Mouse (Mus musculus): ENCODE data around the gene Adgrf3. TPM values are rescaled to one million over a fixed set of nuclear protein-coding genes. Genes with fewer than 3 reads are reported as not detected.

Gene Adgrf3
- polyA plus RNA-seq, 1 experiment from 2014 or later, result not detected

GRCm38 (mm10) chr5:30198257-30198656, 7.3 kb downstream of the Adgrf3 start:
- 69% methylated on average over 7 of the region's 7 CpGs for WGBS
- no peaks in the 10 kb centered on the region for H3K4me1 ChIP-seq
- H3K27ac ChIP-seq, result no peak overlapping the region
- no peak for ATAC-seq (ENCODE audit: low FRiP score, low read depth)
- H3K27me3 ChIP-seq, result no peaks in the 10 kb centered on the region
- H3K9ac ChIP-seq, result no peak overlapping the region
- no peak overlapping the region for H3K4me2 ChIP-seq (replicated peaks)
- no peaks in the 10 kb centered on the region for H3K9me3 ChIP-seq
- no peak overlapping the region for H3K4me3 ChIP-seq
- no peaks in the 10 kb centered on the region for H3K36me3 ChIP-seq

GRCm38 (mm10) chr5:30195340-30195739, 10.2 kb downstream of the Adgrf3 start:
- H3K36me3 ChIP-seq, result no peaks in the 10 kb centered on the region
- no peaks in the 10 kb centered on the region for H3K27me3 ChIP-seq
- ATAC-seq (ENCODE audit: low FRiP score, low read depth), result no peak
- no peaks in the 10 kb centered on the region for H3K4me1 ChIP-seq
- WGBS, result 91% methylated on average over 5 of the region's 5 CpGs
- H3K4me2 ChIP-seq (replicated peaks), result no peak overlapping the region
- H3K9ac ChIP-seq, result no peak overlapping the region
- no peak overlapping the region for H3K27ac ChIP-seq
- H3K4me3 ChIP-seq, result no peak overlapping the region
- H3K9me3 ChIP-seq, result no peaks in the 10 kb centered on the region

- 85% methylated on average over 1 of the region's 1 CpGs for WGBS
- no peak for ATAC-seq (ENCODE audit: low FRiP score, low read depth)
- H3K4me1 ChIP-seq, result no peaks in the 10 kb centered on the region
Observed at GRCm38 (mm10) chr5:30192452-30192851, 13.1 kb downstream of the Adgrf3 start.

GRCm38 (mm10) chr5:30187687-30188485, 17.6 kb downstream of the Adgrf3 start:
- Histone ChIP-seq H3K36me3 (peaks cover 46% of the 10 kb centered on the region), H3K4me3 (no peak overlapping the region), H3K9me3 (no peaks in the 10 kb centered on the region), H3K4me2 (replicated peaks) (no peak overlapping the region), H3K27ac (no peak overlapping the region), H3K9ac (no peak overlapping the region), H3K27me3 (no peaks in the 10 kb centered on the region), H3K4me1 (no peaks in the 10 kb centered on the region)
- WGBS, result 93% methylated on average over 12 of the region's 12 CpGs
- ATAC-seq (ENCODE audit: low FRiP score, low read depth), result no peak

More at GRCm38 (mm10) chr5:30192452-30192851, 13.1 kb downstream of the Adgrf3 start:
- H3K4me2 ChIP-seq (replicated peaks), result no peak overlapping the region
- no peak overlapping the region for H3K27ac ChIP-seq
- no peaks in the 10 kb centered on the region for H3K9me3 ChIP-seq
- H3K9ac ChIP-seq, result no peak overlapping the region
- peaks cover 14% of the 10 kb centered on the region for H3K36me3 ChIP-seq
- no peaks in the 10 kb centered on the region for H3K27me3 ChIP-seq
- H3K4me3 ChIP-seq, result no peak overlapping the region

- Histone ChIP-seq H3K9me3 (no peaks in the 10 kb centered on the region), H3K4me1 (peaks cover 10% of the 10 kb centered on the region), H3K36me3 (peaks cover 82% of the 10 kb centered on the region), H3K9ac (no peak overlapping the region), H3K4me3 (no peak overlapping the region), H3K27me3 (no peaks in the 10 kb centered on the region), H3K27ac (no peak overlapping the region), H3K4me2 (replicated peaks) (no peak overlapping the region)
- WGBS, result 53% methylated on average over 4 of the region's 4 CpGs
- no peak for ATAC-seq (ENCODE audit: low FRiP score, low read depth)
Observed at GRCm38 (mm10) chr5:30175811-30176210, 29.7 kb downstream of the Adgrf3 start.

- Histone ChIP-seq H3K27ac (no peak overlapping the region), H3K9ac (no peak overlapping the region), H3K36me3 (peaks cover 82% of the 10 kb centered on the region), H3K9me3 (no peaks in the 10 kb centered on the region), H3K4me2 (replicated peaks) (no peak overlapping the region), H3K4me3 (no peak overlapping the region), H3K27me3 (no peaks in the 10 kb centered on the region), H3K4me1 (peaks cover 10% of the 10 kb centered on the region)
- 28% methylated on average over 20 of the region's 20 CpGs for WGBS
- no peak for ATAC-seq (ENCODE audit: low FRiP score, low read depth)
Observed at GRCm38 (mm10) chr5:30172931-30173692, 32.4 kb downstream of the Adgrf3 start.

GRCm38 (mm10) chr5:30172115-30172514, 33.4 kb downstream of the Adgrf3 start:
- H3K27me3 ChIP-seq, result no peaks in the 10 kb centered on the region
- H3K9ac ChIP-seq, result no peak overlapping the region
- H3K4me2 ChIP-seq (replicated peaks), result no peak overlapping the region
- peaks cover 80% of the 10 kb centered on the region for H3K36me3 ChIP-seq
- peaks cover 10% of the 10 kb centered on the region for H3K4me1 ChIP-seq
- no peak; the same call in 1 of the 2 replicates for ATAC-seq (ENCODE audit: low FRiP score, low read depth)
- no peaks in the 10 kb centered on the region for H3K9me3 ChIP-seq
- no peak overlapping the region for H3K4me3 ChIP-seq
- no peak overlapping the region for H3K27ac ChIP-seq

- Histone ChIP-seq H3K4me1 (peaks cover 10% of the 10 kb centered on the region), H3K9me3 (no peaks in the 10 kb centered on the region), H3K27ac (no peak overlapping the region), H3K4me3 (no peak overlapping the region), H3K4me2 (replicated peaks) (no peak overlapping the region), H3K36me3 (peaks cover 74% of the 10 kb centered on the region), H3K9ac (no peak overlapping the region), H3K27me3 (no peaks in the 10 kb centered on the region)
- 75% methylated on average over 5 of the region's 5 CpGs for WGBS
- ATAC-seq (ENCODE audit: low FRiP score, low read depth), result no peak
Observed at GRCm38 (mm10) chr5:30170303-30170940, 35.1 kb downstream of the Adgrf3 start.

GRCm38 (mm10) chr5:30165234-30165946, 40.1 kb downstream of the Adgrf3 start:
- H3K4me2 ChIP-seq (replicated peaks), result no peak overlapping the region
- no peaks in the 10 kb centered on the region for H3K27me3 ChIP-seq
- ATAC-seq (ENCODE audit: low FRiP score, low read depth), result no peak
- H3K4me3 ChIP-seq, result no peak overlapping the region
- peaks cover 39% of the 10 kb centered on the region for H3K36me3 ChIP-seq
- H3K9ac ChIP-seq, result no peak overlapping the region
- no peaks in the 10 kb centered on the region for H3K9me3 ChIP-seq
- 88% methylated on average over 5 of the region's 5 CpGs for WGBS
- no peaks in the 10 kb centered on the region for H3K4me1 ChIP-seq
- H3K27ac ChIP-seq, result no peak overlapping the region

- no peak overlapping the region for H3K4me2 ChIP-seq (replicated peaks)
- H3K4me3 ChIP-seq, result no peak overlapping the region
- H3K27me3 ChIP-seq, result no peaks in the 10 kb centered on the region
- H3K36me3 ChIP-seq, result peaks cover 14% of the 10 kb centered on the region
- ATAC-seq (ENCODE audit: low FRiP score, low read depth), result no peak
- WGBS, result 70% methylated on average over 6 of the region's 6 CpGs
- H3K9ac ChIP-seq, result no peak overlapping the region
- H3K9me3 ChIP-seq, result no peaks in the 10 kb centered on the region
- H3K4me1 ChIP-seq, result no peaks in the 10 kb centered on the region
- H3K27ac ChIP-seq, result no peak overlapping the region
Observed at GRCm38 (mm10) chr5:30162339-30162738, 43.2 kb downstream of the Adgrf3 start.

GRCm38 (mm10) chr5:30161836-30162235, 43.7 kb downstream of the Adgrf3 start:
- 88% methylated on average over 1 of the region's 1 CpGs for WGBS
- H3K27me3 ChIP-seq, result no peaks in the 10 kb centered on the region
- H3K27ac ChIP-seq, result no peak overlapping the region
- no peak for ATAC-seq (ENCODE audit: low FRiP score, low read depth)
- peaks cover 14% of the 10 kb centered on the region for H3K36me3 ChIP-seq
- no peak overlapping the region for H3K9ac ChIP-seq
- no peak overlapping the region for H3K4me2 ChIP-seq (replicated peaks)
- no peaks in the 10 kb centered on the region for H3K9me3 ChIP-seq
- H3K4me1 ChIP-seq, result 0 out of 2 replicates have a peak, but pooled peaks cover 1% of the 10 kb centered on the region
- H3K4me3 ChIP-seq, result no peak overlapping the region

- Histone ChIP-seq H3K27ac (no peak overlapping the region), H3K9ac (no peak overlapping the region), H3K4me2 (replicated peaks) (no peak overlapping the region), H3K4me1 (peaks cover 11% of the 10 kb centered on the region), H3K9me3 (no peaks in the 10 kb centered on the region), H3K4me3 (no peak overlapping the region), H3K36me3 (no peaks in the 10 kb centered on the region), H3K27me3 (no peaks in the 10 kb centered on the region)
- ATAC-seq (ENCODE audit: low FRiP score, low read depth), result no peak
- WGBS, result 86% methylated on average over 6 of the region's 6 CpGs
Observed at GRCm38 (mm10) chr5:30159601-30160000, 45.9 kb downstream of the Adgrf3 start.

Data from limb, embryonic 13.5 days (tissue).